Mouse (Mus musculus): ENCODE measurements around the gene Steap1. TPM values are rescaled to one million over a fixed set of nuclear protein-coding genes. Genes with fewer than 3 reads are reported as not detected.

Gene Steap1
- polyA plus RNA-seq, 1 experiment from 2014 or later, result 10.3 TPM

DNA sequence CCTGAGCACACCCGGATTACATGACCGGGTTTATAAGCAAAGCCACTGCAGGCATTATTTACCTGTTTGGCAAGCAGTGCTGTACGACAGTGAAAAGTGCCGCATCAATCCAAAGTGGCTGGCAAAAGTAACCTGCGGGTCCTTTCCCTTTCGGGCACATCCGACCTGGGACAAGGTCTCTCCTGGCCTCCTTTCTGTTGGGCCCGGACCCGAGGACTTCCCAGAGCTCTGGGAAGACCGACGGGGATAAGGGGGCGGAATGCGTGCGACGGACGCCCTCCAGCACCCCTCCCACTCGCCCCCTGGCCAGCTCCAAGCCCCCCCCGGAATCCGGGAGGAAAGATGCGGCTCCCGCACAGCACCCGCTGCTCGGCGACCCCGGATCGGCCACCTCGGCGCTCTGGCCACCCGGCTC lies 55.6 kb downstream of the Steap1 start:
- under 1% methylated on average over 27 of the region's 29 CpGs for WGBS
- Histone ChIP-seq H3K27ac (ENCODE audit: low read depth, low read length) (peak overlapping the region; percentile 77), H3K4me2 (replicated peaks; ENCODE audit: low read depth, low read length) (peak overlapping the region; percentile 59), H3K36me3 (ENCODE audit: control insufficient read depth, insufficient read depth, low read length) (no peaks in the 10 kb centered on the region), H3K4me3 (ENCODE audit: low read length) (peak overlapping the region; percentile 70), H3K9ac (ENCODE audit: low read depth, low read length) (peak overlapping the region; percentile 78), H3K9me3 (ENCODE audit: control insufficient read depth, low read length) (no peaks in the 10 kb centered on the region), H3K4me1 (ENCODE audit: control insufficient read depth, insufficient read depth, low read length) (no peaks in the 10 kb centered on the region), H3K27me3 (ENCODE audit: control insufficient read depth, insufficient read depth, low read length) (no peaks in the 10 kb centered on the region)
- ATAC-seq (ENCODE audit: low FRiP score, low TSS enrichment), result peak; percentile 71

DNA sequence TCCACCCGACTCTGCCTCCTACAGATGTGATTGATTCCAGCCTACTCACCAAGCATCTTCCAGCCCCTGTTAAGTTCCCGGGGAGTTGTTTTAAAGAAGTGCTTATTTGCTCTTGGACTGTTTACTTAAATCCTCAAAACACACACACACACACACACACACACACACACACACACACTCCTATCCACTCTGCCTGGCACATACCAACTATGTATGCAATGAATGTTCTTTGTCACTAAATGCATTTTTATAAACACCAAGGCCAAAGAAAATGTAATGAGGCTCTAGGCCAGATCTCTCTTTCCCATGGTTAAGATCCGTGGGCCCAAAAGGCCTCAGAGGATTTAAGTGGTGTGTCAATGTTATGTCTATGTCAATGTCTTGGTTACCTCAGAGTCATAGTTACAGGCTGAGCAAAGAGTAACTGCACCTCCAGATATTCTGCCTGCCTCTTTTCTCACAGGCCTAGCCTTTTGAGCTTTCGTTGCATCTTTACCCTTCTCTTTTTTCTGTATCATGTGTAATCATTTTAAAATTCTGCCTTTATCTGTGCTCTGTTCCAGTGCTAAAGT lies 56.9 kb downstream of the Steap1 start:
- Histone ChIP-seq H3K9me3 (ENCODE audit: control insufficient read depth, low read length) (no peaks in the 10 kb centered on the region), H3K27me3 (ENCODE audit: control insufficient read depth, insufficient read depth, low read length) (no peaks in the 10 kb centered on the region), H3K4me3 (ENCODE audit: low read length) (no peak overlapping the region), H3K36me3 (ENCODE audit: control insufficient read depth, insufficient read depth, low read length) (no peaks in the 10 kb centered on the region), H3K4me2 (replicated peaks; ENCODE audit: low read depth, low read length) (no peak overlapping the region; the same call in 1 of the 2 replicates), H3K27ac (ENCODE audit: low read depth, low read length) (no peak overlapping the region), H3K4me1 (ENCODE audit: control insufficient read depth, insufficient read depth, low read length) (0 out of 2 replicates have a peak, but pooled peaks cover 4% of the 10 kb centered on the region), H3K9ac (ENCODE audit: low read depth, low read length) (no peak overlapping the region)
- 72% methylated on average over 4 of the region's 4 CpGs for WGBS
- ATAC-seq (ENCODE audit: low FRiP score, low TSS enrichment), result no peak

DNA sequence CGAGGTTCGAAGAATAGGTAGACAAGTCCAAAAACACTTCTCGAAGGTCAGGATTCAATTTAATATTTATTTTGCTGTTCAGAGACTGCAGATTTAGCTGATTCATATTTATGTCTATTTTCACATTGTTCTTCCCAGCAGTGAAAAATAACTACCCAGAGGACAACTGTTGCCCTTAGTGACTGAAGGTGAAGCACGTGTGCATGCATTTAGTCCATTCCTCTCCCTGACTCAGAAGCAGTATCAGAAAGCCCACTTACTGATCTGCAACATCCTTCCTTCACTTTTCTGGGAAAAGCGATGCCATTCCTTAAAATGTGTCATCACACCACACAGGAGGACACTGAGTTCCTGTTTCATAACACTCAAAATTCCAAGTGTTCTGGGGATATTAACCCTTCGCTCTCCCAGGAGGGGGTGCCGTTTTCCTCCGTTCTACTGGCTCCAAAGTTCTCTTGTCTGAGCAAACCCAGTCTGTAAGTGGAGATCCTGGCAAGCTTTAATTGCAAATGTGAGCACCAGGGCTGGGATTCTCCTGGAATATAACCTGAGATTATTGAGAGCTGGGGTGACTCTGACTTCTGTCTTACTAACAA lies 60.1 kb downstream of the Steap1 start:
- H3K36me3 ChIP-seq (ENCODE audit: control insufficient read depth, insufficient read depth, low read length), result no peaks in the 10 kb centered on the region
- H3K27me3 ChIP-seq (ENCODE audit: control insufficient read depth, insufficient read depth, low read length), result no peaks in the 10 kb centered on the region
- 0 out of 2 replicates have a peak, but pooled peaks cover 4% of the 10 kb centered on the region for H3K4me1 ChIP-seq (ENCODE audit: control insufficient read depth, insufficient read depth, low read length)
- no peak for ATAC-seq (ENCODE audit: low FRiP score, low TSS enrichment)
- no peak overlapping the region for H3K4me2 ChIP-seq (replicated peaks; ENCODE audit: low read depth, low read length)
- H3K27ac ChIP-seq (ENCODE audit: low read depth, low read length), result no peak overlapping the region
- H3K9me3 ChIP-seq (ENCODE audit: control insufficient read depth, low read length), result no peaks in the 10 kb centered on the region
- 72% methylated on average over 8 of the region's 8 CpGs for WGBS
- no peak overlapping the region for H3K9ac ChIP-seq (ENCODE audit: low read depth, low read length)
- H3K4me3 ChIP-seq (ENCODE audit: low read length), result no peak overlapping the region

DNA sequence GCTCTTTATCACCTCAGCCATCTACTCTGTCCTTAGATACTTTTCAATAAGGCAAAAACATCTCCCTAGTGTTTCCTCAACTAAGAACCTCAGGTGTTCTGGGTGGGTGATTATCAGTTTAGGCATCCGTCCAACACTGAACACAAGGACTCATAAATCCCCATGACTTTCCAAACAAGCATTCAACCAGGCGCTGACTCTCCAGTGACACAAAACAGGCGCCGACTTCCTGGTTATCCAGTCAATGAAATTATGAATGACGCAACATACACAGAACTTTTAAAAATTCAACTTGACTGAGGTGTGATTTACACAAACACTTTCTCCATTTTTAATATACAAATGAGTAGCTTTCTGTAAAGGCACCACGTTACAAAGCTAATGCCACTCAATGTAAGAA lies 60.9 kb downstream of the Steap1 start:
- H3K4me1 ChIP-seq (ENCODE audit: control insufficient read depth, insufficient read depth, low read length), result 0 out of 2 replicates have a peak, but pooled peaks cover 4% of the 10 kb centered on the region
- H3K4me2 ChIP-seq (replicated peaks; ENCODE audit: low read depth, low read length), result no peak overlapping the region
- H3K36me3 ChIP-seq (ENCODE audit: control insufficient read depth, insufficient read depth, low read length), result no peaks in the 10 kb centered on the region
- no peak overlapping the region for H3K27ac ChIP-seq (ENCODE audit: low read depth, low read length)
- no peak for ATAC-seq (ENCODE audit: low FRiP score, low TSS enrichment)
- no peaks in the 10 kb centered on the region for H3K9me3 ChIP-seq (ENCODE audit: control insufficient read depth, low read length)
- H3K9ac ChIP-seq (ENCODE audit: low read depth, low read length), result no peak overlapping the region
- no peaks in the 10 kb centered on the region for H3K27me3 ChIP-seq (ENCODE audit: control insufficient read depth, insufficient read depth, low read length)
- no peak overlapping the region for H3K4me3 ChIP-seq (ENCODE audit: low read length)
- 51% methylated on average over 6 of the region's 6 CpGs for WGBS

DNA sequence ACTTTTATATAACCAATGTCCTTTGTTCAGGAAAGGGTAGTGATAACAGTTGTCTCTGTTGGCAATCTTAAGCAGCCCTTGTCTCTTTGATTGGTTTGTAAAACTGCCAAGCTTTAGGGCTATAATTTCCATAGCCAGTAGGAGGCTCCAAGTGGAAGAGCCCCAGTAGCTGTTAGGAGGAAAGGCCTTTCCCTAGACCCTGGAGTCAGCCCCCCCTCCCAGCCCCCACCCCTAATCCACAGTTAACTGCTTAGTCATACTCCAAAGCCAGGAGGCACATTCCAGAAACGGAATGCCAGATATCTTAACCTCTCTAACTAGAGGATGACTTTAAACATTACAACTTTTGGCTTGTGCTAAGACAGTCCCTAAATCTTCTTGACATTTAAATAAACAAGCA lies 62.2 kb downstream of the Steap1 start:
- WGBS, result 3% methylated on average over 1 of the region's 1 CpGs
- Histone ChIP-seq H3K27me3 (ENCODE audit: control insufficient read depth, insufficient read depth, low read length) (no peaks in the 10 kb centered on the region), H3K4me3 (ENCODE audit: low read length) (no peak overlapping the region), H3K36me3 (ENCODE audit: control insufficient read depth, insufficient read depth, low read length) (no peaks in the 10 kb centered on the region; the same call in 1 of the 2 replicates), H3K9me3 (ENCODE audit: control insufficient read depth, low read length) (no peaks in the 10 kb centered on the region), H3K4me2 (replicated peaks; ENCODE audit: low read depth, low read length) (no peak overlapping the region), H3K27ac (ENCODE audit: low read depth, low read length) (no peak overlapping the region), H3K4me1 (ENCODE audit: control insufficient read depth, insufficient read depth, low read length) (0 out of 2 replicates have a peak, but pooled peaks cover 4% of the 10 kb centered on the region), H3K9ac (ENCODE audit: low read depth, low read length) (no peak overlapping the region)
- peak; percentile 77 for ATAC-seq (ENCODE audit: low FRiP score, low TSS enrichment)

Other genes with a start within 250 kb of the Steap1 start
- 15.2 and 32.7 TPM in 2 replicates for gene Cldn12, start 234.4 kb downstream of the Steap1 start, polyA plus RNA-seq (2014; fragmentation: Nextera tagmentation; extraction: Ambion mirVana)
- gene Gtpbp10, start 189.8 kb downstream of the Steap1 start, polyA plus RNA-seq (2014; fragmentation: Nextera tagmentation; extraction: Ambion mirVana), result 35.5 and 39.7 TPM in 2 replicates
- 0.36 and 0.39 TPM in 2 replicates for gene Gm8773, start 175.5 kb downstream of the Steap1 start, polyA plus RNA-seq (2014; fragmentation: Nextera tagmentation; extraction: Ambion mirVana)
- gene Cfap69, start 85.1 kb downstream of the Steap1 start, polyA plus RNA-seq (2014; fragmentation: Nextera tagmentation; extraction: Ambion mirVana), result 1.5 and 5.5 TPM in 2 replicates
- gene Steap2, start 54.7 kb downstream of the Steap1 start, polyA plus RNA-seq (2014; fragmentation: Nextera tagmentation; extraction: Ambion mirVana), result 15.6 and 23.8 TPM in 2 replicates

Data from kidney, embryonic 14.5 days (tissue).